Mouse (Mus musculus) embryonic facial prominence, embryonic 11.5 days (tissue): ENCODE measurements around the gene Plxna4. TPM values are rescaled to one million over a fixed set of nuclear protein-coding genes. Genes with fewer than 3 reads are reported as not detected.

ENCODE experiments used
- ATAC-seq: fragments of 200-750 bp; cut with Nextera tagmentation; replicated peaks from 2 replicates; pipeline ENCODE4 v1.8.0; 2017; ENCODE audit warnings: low read depth; ENCODE audit not compliant: insufficient number of reproducible peaks, low FRiP score, low TSS enrichment
- DNase-seq: peaks from one replicate; pipeline ENCODE4 v3.0.0-alpha.2; 2015; ENCODE audit warnings: low spot score
- H3K27ac ChIP-seq: fragments of 300-500 bp; sonication (generic); replicated peaks from 2 replicates; pipeline ENCODE4 v1.5.1; 2014; ENCODE audit warnings: mild to moderate bottlenecking, low read depth, low read length, control low read depth
- H3K27me3 ChIP-seq: fragments of 300-500 bp; sonication (generic); 2 replicates; pipeline ENCODE4 v1.6.1; 2014; ENCODE audit warnings: mild to moderate bottlenecking, low read length, moderate library complexity, mixed read lengths; ENCODE audit not compliant: control insufficient read depth, insufficient read depth
- H3K36me3 ChIP-seq: fragments of 300-500 bp; sonication (generic); replicated peaks from 2 replicates; pipeline ENCODE4 v1.6.1; 2014; ENCODE audit warnings: low read depth, mild to moderate bottlenecking, low read length, moderate library complexity, mixed read lengths; ENCODE audit not compliant: control insufficient read depth, insufficient read depth
- H3K4me1 ChIP-seq: fragments of 300-500 bp; sonication (generic); 2 replicates; pipeline ENCODE4 v1.6.1; 2014; ENCODE audit warnings: low read length, mixed read lengths; ENCODE audit not compliant: control insufficient read depth, insufficient read depth
- H3K4me2 ChIP-seq: fragments of 300-500 bp; sonication (generic); 2 replicates; pipeline ENCODE4 v1.6.1; 2014; ENCODE audit warnings: low read depth, mild to moderate bottlenecking, control low read depth, low read length, moderate library complexity
- H3K4me3 ChIP-seq: fragments of 300-500 bp; sonication (generic); 2 replicates; pipeline ENCODE4 v1.5.1; 2014; ENCODE audit warnings: low read depth, low read length, control low read depth
- H3K9ac ChIP-seq: fragments of 300-500 bp; sonication (generic); replicated peaks from 2 replicates; pipeline ENCODE4 v1.6.1; 2014; ENCODE audit warnings: mild to moderate bottlenecking, control low read depth, low read length
- H3K9me3 ChIP-seq: fragments of 300-500 bp; sonication (generic); replicated peaks from 2 replicates; pipeline ENCODE4 v1.6.1; 2016; ENCODE audit warnings: mild to moderate bottlenecking, low read length, inconsistent platforms, mixed read lengths; ENCODE audit not compliant: control insufficient read depth
- WGBS: fragments of 180-500 bp; shearing (Covaris S2); extraction: QIAGEN DNeasy Blood & Tissue Kit; methylation state at CpG from one replicate; pipeline ENCODE4 v1.1.7; 2014; 5-methylcytosine and 5-hydroxymethylcytosine counted together
- polyA plus RNA-seq: library from polyadenylated mRNA; unstranded; fragments of >200 nt; fragmentation: Nextera tagmentation; extraction: Ambion mirVana; gene quantifications from 2 replicates; pipeline ENCODE4 v1.2.1, GENCODE M21; 2014

Gene Plxna4
- polyA plus RNA-seq, 1 experiment from 2014 or later = 3.2 TPM

- no peak for ATAC-seq
- 91% methylated on average over 4 of the region's 4 CpGs for WGBS
- H3K9me3 ChIP-seq = no peaks in the 10 kb centered on the region
- H3K27ac ChIP-seq = no peak overlapping the region
- no peak overlapping the region for H3K4me3 ChIP-seq
- H3K4me1 ChIP-seq = no peaks in the 10 kb centered on the region
- H3K9ac ChIP-seq = no peak overlapping the region
- no peaks in the 10 kb centered on the region for H3K36me3 ChIP-seq
- H3K4me2 ChIP-seq = no peak overlapping the region
- H3K27me3 ChIP-seq = no peaks in the 10 kb centered on the region
- DNase-seq = no peak
Measured at GRCm38 (mm10) chr6:32204253-32204652, 383.7 kb downstream of the Plxna4 start.

GRCm38 (mm10) chr6:32203389-32203788 lies 384.6 kb downstream of the Plxna4 start:
- no peaks in the 10 kb centered on the region for H3K27me3 ChIP-seq
- no peak for DNase-seq
- H3K4me1 ChIP-seq = no peaks in the 10 kb centered on the region
- ATAC-seq = no peak
- no peak overlapping the region for H3K4me3 ChIP-seq
- no peaks in the 10 kb centered on the region for H3K9me3 ChIP-seq
- no peaks in the 10 kb centered on the region for H3K36me3 ChIP-seq
- WGBS = 62% methylated on average over 4 of the region's 4 CpGs
- H3K4me2 ChIP-seq = no peak overlapping the region
- H3K27ac ChIP-seq = no peak overlapping the region
- no peak overlapping the region for H3K9ac ChIP-seq

- H3K4me1 ChIP-seq = no peaks in the 10 kb centered on the region
- no peak overlapping the region for H3K9ac ChIP-seq
- no peak for DNase-seq
- H3K27ac ChIP-seq = no peak overlapping the region
- ATAC-seq = no peak
- 57% methylated on average over 1 of the region's 1 CpGs for WGBS
- no peak overlapping the region for H3K4me2 ChIP-seq
- H3K27me3 ChIP-seq = no peaks in the 10 kb centered on the region
- no peaks in the 10 kb centered on the region for H3K36me3 ChIP-seq
- H3K9me3 ChIP-seq = no peaks in the 10 kb centered on the region
- H3K4me3 ChIP-seq = no peak overlapping the region
Measured at GRCm38 (mm10) chr6:32202664-32203192, 385.3 kb downstream of the Plxna4 start.

DNA sequence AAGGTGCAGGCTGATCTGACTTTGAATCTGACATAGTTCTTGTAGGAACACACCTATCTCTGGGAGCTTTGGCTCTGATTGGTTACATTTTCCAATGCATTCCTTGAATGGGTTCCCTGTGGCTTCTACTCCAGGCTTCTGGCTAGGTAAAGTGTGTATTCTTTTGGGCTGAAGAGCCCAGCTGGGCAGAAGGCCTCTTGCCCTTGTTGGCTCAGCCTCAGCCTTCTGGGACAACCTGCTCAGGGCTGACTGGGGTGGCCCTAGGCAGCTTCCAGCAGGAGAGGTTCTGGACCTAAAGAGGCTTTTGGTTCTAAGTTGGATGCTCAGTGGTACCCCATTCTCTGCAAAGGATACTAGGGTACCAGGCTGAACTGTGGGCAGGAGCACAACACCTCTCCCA lies 386.5 kb downstream of the Plxna4 start:
- DNase-seq (no peak), ATAC-seq (no peak)
- no peaks in the 10 kb centered on the region for H3K36me3 ChIP-seq
- H3K9ac ChIP-seq = no peak overlapping the region
- H3K4me3 ChIP-seq = no peak overlapping the region
- H3K4me1 ChIP-seq = no peaks in the 10 kb centered on the region
- H3K27me3 ChIP-seq = no peaks in the 10 kb centered on the region
- no peak overlapping the region for H3K27ac ChIP-seq
- no peaks in the 10 kb centered on the region for H3K9me3 ChIP-seq
- H3K4me2 ChIP-seq = no peak overlapping the region

DNA sequence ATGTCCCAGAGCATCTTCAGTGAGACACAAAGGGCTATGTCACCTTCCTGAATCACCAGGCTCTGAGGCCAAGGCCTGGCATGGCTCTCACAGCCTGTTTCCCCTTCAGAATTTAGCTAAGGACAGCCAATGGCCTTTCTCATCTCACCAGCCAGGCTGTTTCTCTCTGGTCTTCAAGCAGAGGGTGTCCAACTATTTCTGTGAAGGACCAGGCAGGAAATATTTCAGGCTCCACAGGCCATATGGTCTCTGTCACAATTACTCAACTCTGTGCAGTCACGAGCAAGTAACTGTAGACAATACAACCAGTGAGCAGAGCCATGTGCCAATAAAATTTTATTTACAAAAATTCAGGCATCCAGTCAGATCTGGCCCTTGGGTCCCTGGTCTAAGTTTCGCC lies 388.4 kb downstream of the Plxna4 start:
- 78% methylated on average over 2 of the region's 2 CpGs for WGBS

GRCm38 (mm10) chr6:32196913-32197312 lies 391.1 kb downstream of the Plxna4 start:
- Histone ChIP-seq H3K9me3 (no peaks in the 10 kb centered on the region), H3K4me3 (no peak overlapping the region), H3K4me1 (no peaks in the 10 kb centered on the region), H3K4me2 (no peak overlapping the region), H3K27me3 (no peaks in the 10 kb centered on the region), H3K9ac (no peak overlapping the region), H3K36me3 (no peaks in the 10 kb centered on the region), H3K27ac (no peak overlapping the region)
- ATAC-seq (no peak), DNase-seq (no peak)
- WGBS = 86% methylated on average over 9 of the region's 9 CpGs

More for the DNA sequence above, 388.4 kb downstream of the Plxna4 start:
- H3K27ac ChIP-seq = no peak overlapping the region
- H3K4me1 ChIP-seq = no peaks in the 10 kb centered on the region
- H3K9me3 ChIP-seq = no peaks in the 10 kb centered on the region
- no peak for DNase-seq
- no peak overlapping the region for H3K4me3 ChIP-seq
- no peak overlapping the region for H3K4me2 ChIP-seq
- H3K9ac ChIP-seq = no peak overlapping the region
- no peak for ATAC-seq
- no peaks in the 10 kb centered on the region for H3K36me3 ChIP-seq
- no peaks in the 10 kb centered on the region for H3K27me3 ChIP-seq

- ATAC-seq (no peak), DNase-seq (no peak)
- Histone ChIP-seq H3K9me3 (no peaks in the 10 kb centered on the region), H3K4me2 (no peak overlapping the region), H3K4me3 (no peak overlapping the region), H3K27me3 (no peaks in the 10 kb centered on the region), H3K27ac (no peak overlapping the region), H3K9ac (no peak overlapping the region), H3K36me3 (no peaks in the 10 kb centered on the region), H3K4me1 (no peaks in the 10 kb centered on the region)
- WGBS = 78% methylated on average over 2 of the region's 2 CpGs
Measured at GRCm38 (mm10) chr6:32193046-32193445, 394.9 kb downstream of the Plxna4 start.

DNA sequence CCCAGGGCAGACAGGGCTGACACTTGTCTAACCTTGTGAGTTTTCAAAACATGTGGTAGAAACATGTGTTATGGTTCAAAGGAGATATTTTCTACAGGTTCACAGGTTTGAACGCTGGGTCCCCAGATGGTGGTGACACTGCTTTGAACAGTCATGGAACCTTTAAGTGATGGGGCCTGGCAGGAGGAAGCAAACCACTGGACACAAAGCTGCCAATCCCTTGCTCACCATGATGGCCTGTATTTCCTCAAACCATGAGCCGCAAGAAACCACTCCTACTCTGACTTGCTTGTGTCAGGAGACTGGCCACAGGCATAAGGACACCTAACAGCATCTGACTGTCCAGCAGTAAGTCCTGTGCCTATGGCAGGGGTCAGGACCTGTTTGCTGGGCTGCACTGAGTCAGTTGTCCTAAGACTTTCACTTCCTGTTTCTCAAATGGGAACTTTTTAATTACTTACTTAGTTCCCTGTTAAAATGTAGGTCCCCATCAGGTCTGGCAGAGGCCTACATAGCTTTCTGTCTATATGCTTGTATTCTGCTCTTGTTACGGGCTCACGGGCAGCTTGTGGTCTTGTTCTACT lies 403.5 kb downstream of the Plxna4 start:
- Histone ChIP-seq H3K27me3 (no peaks in the 10 kb centered on the region), H3K4me1 (no peaks in the 10 kb centered on the region), H3K9me3 (no peaks in the 10 kb centered on the region), H3K36me3 (no peaks in the 10 kb centered on the region), H3K4me3 (no peak overlapping the region), H3K9ac (no peak overlapping the region), H3K4me2 (no peak overlapping the region), H3K27ac (no peak overlapping the region)
- no peak for DNase-seq
- no peak for ATAC-seq
- WGBS = 84% methylated on average over 4 of the region's 4 CpGs
